9 mouse cellular contexts compared by ENCODE assay signal in the genomic region with DNA sequence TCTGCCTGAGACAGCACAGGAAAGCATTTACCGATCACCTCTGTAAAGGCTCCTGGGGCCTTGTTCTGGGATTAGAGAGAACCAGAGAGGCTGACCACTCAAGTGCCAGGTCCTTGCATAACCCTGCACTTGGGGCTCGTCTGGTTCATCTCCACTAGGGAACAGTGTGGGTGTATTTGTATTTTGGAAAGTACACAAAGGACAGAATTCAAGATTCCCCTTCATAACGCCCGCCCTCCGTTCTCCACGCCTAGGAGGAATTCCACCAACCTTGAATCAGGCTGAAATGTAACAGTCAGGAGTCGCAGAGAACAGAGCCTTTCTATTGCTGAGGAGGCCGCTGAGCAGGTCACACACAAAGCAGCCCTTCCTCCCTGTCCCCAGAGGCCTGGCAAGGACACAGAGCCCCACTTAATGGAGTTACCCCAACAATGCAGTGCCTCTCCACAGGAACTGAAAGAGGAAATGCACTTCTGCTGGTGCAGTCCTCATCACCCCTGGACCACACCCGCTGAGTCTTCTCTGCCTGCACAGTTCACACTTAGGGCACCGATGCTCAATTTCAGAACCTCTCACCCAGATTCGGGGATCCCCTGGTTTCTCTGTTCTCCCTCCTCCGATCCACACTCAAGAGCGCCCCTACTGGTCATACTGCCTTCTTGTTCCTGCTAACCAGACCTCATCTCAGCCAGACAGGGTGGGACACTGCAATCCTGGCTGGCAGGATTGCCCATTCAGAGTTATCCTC. TPM values are rescaled to one million over a fixed set of nuclear protein-coding genes. Genes with fewer than 3 reads are reported as not detected.
A peak's percentile ranks its signal among the peaks of the same experiment; 100 is the strongest.
DNase-seq lines count a peak whose midpoint lies in the region; ATAC-seq and TF ChIP-seq lines count a peak whose summit lies in the region.
"Had no signal": no experiment of that assay in that cellular context is flagged by ENCODE, and none has a peak within 500 bp of the region (broad histone marks: within the 10 kb centered on the region; RNA-seq: fewer than 3 reads in every experiment).

No protein-coding gene starts in this region.

- no peak for TF ChIP-seq CTCF in Patski (IDR thresholded peaks at IDR 0.05)

- H3K27ac ChIP-seq in midbrain, embryonic 10.5 days (replicated peaks) = no peak overlapping the region; the same call in 1 of the 2 replicates
- no peak overlapping the region for H3K27ac ChIP-seq in midbrain, embryonic 13.5 days
- H3K27ac ChIP-seq in limb, embryonic 11.5 days (replicated peaks; ENCODE audit: low read depth, low read length) = no peak overlapping the region

- H3K9ac ChIP-seq in midbrain, embryonic 13.5 days (replicated peaks) = no peak overlapping the region
- no peak overlapping the region for H3K9ac ChIP-seq in limb, embryonic 11.5 days (ENCODE audit: low read length)

- ATAC-seq in midbrain, embryonic 13.5 days = no peak
- peak; percentile 38 for ATAC-seq in Patski
- ATAC-seq in granulocyte monocyte progenitor cell, adult 5-6 weeks (replicated peaks; ENCODE audit: poor library complexity, severe bottlenecking) = peak; percentile 92
- no peak for ATAC-seq in limb, embryonic 11.5 days (ENCODE audit: insufficient number of reproducible peaks, low FRiP score, low TSS enrichment, low read depth)

- H3K4me2 ChIP-seq in midbrain, embryonic 13.5 days (replicated peaks) = no peak overlapping the region
- H3K4me2 ChIP-seq in limb, embryonic 11.5 days (ENCODE audit: low read depth, severe bottlenecking) = no peak overlapping the region

- H3K4me3 ChIP-seq in midbrain, embryonic 10.5 days = no peak overlapping the region
- no peak overlapping the region for H3K4me3 ChIP-seq in midbrain, embryonic 13.5 days (replicated peaks)
- H3K4me3 ChIP-seq in limb, embryonic 11.5 days (ENCODE audit: low read depth, low read length) = no peak overlapping the region
- H3K4me3 ChIP-seq: erythroblast, embryonic 14.5 days had no signal

- POLR2A ChIA-PET in Patski (lab: Charles Lee) = no interaction called here

- peaks cover 13% of the 10 kb centered on the region for H3K4me1 ChIP-seq in midbrain, embryonic 10.5 days
- H3K4me1 ChIP-seq in midbrain, embryonic 13.5 days (replicated peaks) = peaks cover 8% of the 10 kb centered on the region; the same call in 1 of the 2 replicates
- H3K4me1 ChIP-seq in limb, embryonic 11.5 days (ENCODE audit: control insufficient read depth, insufficient read depth, low read length) = no peaks in the 10 kb centered on the region

- H3K9me3 ChIP-seq in midbrain, embryonic 10.5 days (replicated peaks) = no peaks in the 10 kb centered on the region
- H3K9me3 ChIP-seq in midbrain, embryonic 13.5 days = no peaks in the 10 kb centered on the region
- H3K9me3 ChIP-seq in limb, embryonic 11.5 days (ENCODE audit: control insufficient read depth, low read length) = no peaks in the 10 kb centered on the region

- in situ Hi-C loops in Patski (cut with MboI; ENCODE audit: low pct_unique_long_range_greater_than_20kb) = loop anchor here (25.0 kb wide), 1 partner anchor 342 kb away; a partner anchor contains a TSS

- CTCF ChIA-PET in Patski (lab: Charles Lee) = interaction anchor here (0.9 kb wide), 1 partner anchor 11 kb away, joined by 6 read pairs; no protein-coding TSS in a partner anchor

- peaks cover 58% of the 10 kb centered on the region for H3K36me3 ChIP-seq in midbrain, embryonic 10.5 days
- H3K36me3 ChIP-seq in midbrain, embryonic 13.5 days = peaks cover 30% of the 10 kb centered on the region
- peaks cover 12% of the 10 kb centered on the region for H3K36me3 ChIP-seq in limb, embryonic 11.5 days (ENCODE audit: control insufficient read depth, insufficient read depth, low read length)

- DNase-seq in midbrain, embryonic 10.5 days (ENCODE audit: low spot score) = peak; percentile 46
- no peak for DNase-seq in Patski (ENCODE audit: low read depth, low spot score)
- DNase-seq in cerebellum, postnatal 14 days = peak; percentile 67 to 86
- DNase-seq in limb, embryonic 11.5 days (ENCODE audit: low spot score) = peak; percentile 70
- peak; percentile 73 to 81 for DNase-seq in natural killer cell, adult 2 months (ENCODE audit: low spot score in 2 of 2)
- DNase-seq in thymus, postnatal 14 days = peak; percentile 65

- WGBS in midbrain, embryonic 10.5 days = 76% methylated on average over 13 of the region's 13 CpGs
- WGBS in midbrain, embryonic 13.5 days = 70% methylated on average over 13 of the region's 13 CpGs
- 76% methylated on average over 13 of the region's 13 CpGs for WGBS in limb, embryonic 11.5 days

- no peaks in the 10 kb centered on the region for H3K27me3 ChIP-seq in midbrain, embryonic 10.5 days (ENCODE audit: low read depth, poor library complexity, severe bottlenecking)
- no peaks in the 10 kb centered on the region for H3K27me3 ChIP-seq in midbrain, embryonic 13.5 days
- H3K27me3 ChIP-seq in Patski = no peaks in the 10 kb centered on the region
- H3K27me3 ChIP-seq in limb, embryonic 11.5 days (ENCODE audit: control insufficient read depth, insufficient read depth, low read length) = no peaks in the 10 kb centered on the region

RNA-seq across cellular contexts. Expression of a gene that starts 20.1 kb away (rescaled TPM):
- polyA plus RNA-seq in midbrain, embryonic 10.5 days (2016; fragmentation: Nextera tagmentation; extraction: Ambion mirVana) = 147 and 150 TPM in 2 replicates
- polyA plus RNA-seq in midbrain, embryonic 13.5 days (2015; fragmentation: Nextera tagmentation; extraction: Ambion mirVana) = 121 and 129 TPM in 2 replicates
- 193 TPM for polyA plus RNA-seq in Patski (2021)
- total RNA-seq in granulocyte monocyte progenitor cell, adult 5-6 weeks (2014; fragmentation: Nextera tagmentation) = 43.6 and 77.0 TPM in 2 replicates
- total RNA-seq in granulocyte monocyte progenitor cell, adult 5-6 weeks (2017) = 49.8 and 70.5 TPM in 2 replicates
- 166 and 173 TPM in 2 replicates for polyA plus RNA-seq in limb, embryonic 11.5 days (2014; fragmentation: Nextera tagmentation; extraction: Ambion mirVana)

Comparison
In these comparisons a context has a peak if more than half of its experiments do, and no peak if none do; other contexts are left out.
1. ATAC-seq: peak in Patski (single experiment) and granulocyte monocyte progenitor cell, adult 5-6 weeks (single experiment); none in midbrain, embryonic 13.5 days (single experiment) and limb, embryonic 11.5 days (single experiment).